Mouse (Mus musculus): ENCODE measurements around the gene Txn1.

DNA sequence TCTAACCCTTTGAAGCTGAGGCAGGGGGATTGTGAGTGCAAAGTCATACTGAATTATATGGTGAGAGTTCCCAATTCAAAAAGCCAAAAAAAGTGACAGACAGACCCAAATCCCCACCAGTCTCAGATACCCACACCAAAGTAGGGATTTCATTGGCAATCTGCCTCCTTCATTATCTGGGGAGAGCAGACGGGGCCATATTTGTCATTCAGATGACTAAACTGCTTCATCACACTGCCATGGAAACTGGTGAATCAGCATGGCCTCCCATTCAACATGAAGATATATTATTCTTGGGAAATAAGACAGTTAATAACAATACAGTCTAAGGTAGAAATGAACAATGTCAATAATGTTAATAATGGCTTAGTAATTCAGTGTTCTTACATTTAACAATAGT, 7.9 kb upstream of the Txn1 start:
- no peak for TF ChIP-seq MAZ (IDR thresholded peaks at IDR 0.05; ENCODE audit: low read depth, low read length)
- TF ChIP-seq CTCF (IDR thresholded peaks at IDR 0.05 in 2 of 3, conservative IDR thresholded peaks at IDR 0.05 in 1 of 3; ENCODE audit: control insufficient read depth in 1 of 3, insufficient read depth in 1 of 3, low read depth in 2 of 3, low read length in 3 of 3, poor library complexity in 1 of 3, severe bottlenecking in 1 of 3) = no peak
- no peak for TF ChIP-seq GABPA (IDR thresholded peaks at IDR 0.05; ENCODE audit: low read depth, low read length)
- TF ChIP-seq POLR2A (IDR thresholded peaks at IDR 0.05; ENCODE audit: control insufficient read depth in 1 of 2, insufficient read depth in 1 of 2, low read depth in 1 of 2, low read length in 2 of 2, poor library complexity in 1 of 2) = no peak

Measured in MEL (cell line).